Mouse (Mus musculus): ENCODE data around the gene Dapk2. TPM values are rescaled to one million over a fixed set of nuclear protein-coding genes. Genes with fewer than 3 reads are reported as not detected.

Gene Dapk2
- total and polyA plus RNA-seq, 2 experiments from 2014 or later, result 0.58 to 1.1 TPM

GRCm38 (mm10) chr9:66196561-66196960, 38.5 kb downstream of the Dapk2 start:
- Histone ChIP-seq H3K9ac (replicated peaks; ENCODE audit: low read length, poor library complexity, severe bottlenecking) (no peak overlapping the region), H3K36me3 (ENCODE audit: insufficient read depth, low read length) (no peaks in the 10 kb centered on the region), H3K9me3 (ENCODE audit: low read length) (no peaks in the 10 kb centered on the region), H3K27ac (ENCODE audit: low read depth, low read length) (no peak overlapping the region), H3K27me3 (ENCODE audit: insufficient read depth, low read length) (no peaks in the 10 kb centered on the region), H3K4me1 (ENCODE audit: insufficient read depth, low read length) (no peaks in the 10 kb centered on the region), H3K4me2 (ENCODE audit: low read depth, low read length, poor library complexity, severe bottlenecking) (no peak overlapping the region), H3K4me3 (ENCODE audit: low read depth, low read length) (no peak overlapping the region)
- DNase-seq (ENCODE audit: low spot score) (no peak), ATAC-seq (ENCODE audit: low FRiP score) (no peak)
- no peak for TF ChIP-seq CTCF (IDR thresholded peaks at IDR 0.05)
- 74% methylated on average over 3 of the region's 3 CpGs for WGBS

DNA sequence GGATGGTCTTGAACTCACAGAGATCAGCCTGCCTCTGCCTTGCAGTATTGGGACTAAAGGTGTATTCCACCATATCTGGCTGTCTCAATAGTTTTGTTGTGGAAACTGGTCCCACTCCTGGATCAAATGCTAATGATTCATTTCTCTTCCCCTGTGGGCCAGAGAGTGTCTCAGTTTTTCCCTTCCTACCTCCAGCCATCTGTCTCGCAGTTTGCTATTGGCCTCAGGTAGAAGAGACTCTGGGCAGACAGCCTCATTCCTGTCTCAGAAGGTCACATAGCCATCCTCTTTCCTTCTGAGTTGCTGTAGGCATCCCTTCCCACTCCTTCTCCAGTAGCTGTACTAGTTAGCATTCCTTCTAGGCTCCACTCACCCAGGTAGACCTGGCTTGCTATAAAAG, 40.5 kb downstream of the Dapk2 start:
- no peaks in the 10 kb centered on the region for H3K36me3 ChIP-seq (ENCODE audit: insufficient read depth, low read length)
- H3K4me1 ChIP-seq (ENCODE audit: insufficient read depth, low read length), result no peaks in the 10 kb centered on the region
- no peaks in the 10 kb centered on the region for H3K27me3 ChIP-seq (ENCODE audit: insufficient read depth, low read length)
- H3K27ac ChIP-seq (ENCODE audit: low read depth, low read length), result no peak overlapping the region
- 86% methylated on average over 1 of the region's 1 CpGs for WGBS
- H3K9me3 ChIP-seq (ENCODE audit: low read length), result no peaks in the 10 kb centered on the region
- ATAC-seq (ENCODE audit: low FRiP score), result no peak
- no peak for DNase-seq (ENCODE audit: low spot score)
- no peak for TF ChIP-seq CTCF (IDR thresholded peaks at IDR 0.05)
- H3K4me3 ChIP-seq (ENCODE audit: low read depth, low read length), result no peak overlapping the region
- no peak overlapping the region for H3K9ac ChIP-seq (replicated peaks; ENCODE audit: low read length, poor library complexity, severe bottlenecking)
- H3K4me2 ChIP-seq (ENCODE audit: low read depth, low read length, poor library complexity, severe bottlenecking), result no peak overlapping the region

DNA sequence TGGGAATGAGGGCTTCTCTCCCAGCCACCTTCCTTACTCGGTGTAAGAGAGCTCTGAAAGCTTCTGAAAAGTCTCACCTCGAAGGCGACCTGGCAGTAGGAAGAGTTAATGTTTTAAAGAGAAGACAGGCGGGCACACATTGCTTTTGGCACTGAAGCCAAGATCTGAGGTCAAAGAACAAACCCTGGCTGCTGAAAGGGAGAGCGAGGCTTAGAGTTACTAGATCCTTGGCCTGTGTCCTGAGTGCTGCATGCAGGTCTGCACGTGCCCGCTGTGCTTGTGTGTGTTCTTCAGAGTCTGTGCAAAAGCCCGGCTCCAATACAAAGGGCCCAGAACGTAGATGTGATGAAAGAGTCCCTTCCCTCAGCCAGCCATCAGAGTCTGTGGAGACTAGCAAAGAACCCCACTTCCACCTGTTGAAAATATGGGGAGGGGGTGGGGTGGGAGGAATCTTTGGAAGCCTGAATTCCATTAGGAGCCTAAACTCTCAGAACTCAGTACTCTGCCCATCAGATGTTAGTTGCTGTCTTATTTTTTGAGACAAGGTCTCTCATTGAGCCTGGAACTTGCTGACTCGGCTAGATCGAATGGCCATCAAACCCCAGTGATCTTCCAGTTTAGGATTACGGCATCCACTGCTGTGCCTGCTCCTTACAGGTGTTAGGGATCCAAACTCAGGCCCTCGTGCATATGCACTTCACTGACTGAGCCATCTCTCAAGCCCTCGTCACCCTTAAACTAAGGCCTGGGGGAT, 41.8 kb downstream of the Dapk2 start:
- H3K4me2 ChIP-seq (ENCODE audit: low read depth, low read length, poor library complexity, severe bottlenecking), result no peak overlapping the region
- H3K9me3 ChIP-seq (ENCODE audit: low read length), result no peaks in the 10 kb centered on the region
- H3K27me3 ChIP-seq (ENCODE audit: insufficient read depth, low read length), result no peaks in the 10 kb centered on the region
- no peak for DNase-seq (ENCODE audit: low spot score)
- ATAC-seq (ENCODE audit: low FRiP score), result no peak
- H3K9ac ChIP-seq (replicated peaks; ENCODE audit: low read length, poor library complexity, severe bottlenecking), result no peak overlapping the region
- H3K4me3 ChIP-seq (ENCODE audit: low read depth, low read length), result no peak overlapping the region
- H3K4me1 ChIP-seq (ENCODE audit: insufficient read depth, low read length), result no peaks in the 10 kb centered on the region
- 84% methylated on average over 14 of the region's 14 CpGs for WGBS
- TF ChIP-seq CTCF (IDR thresholded peaks at IDR 0.05), result no peak
- no peaks in the 10 kb centered on the region for H3K36me3 ChIP-seq (ENCODE audit: insufficient read depth, low read length)
- H3K27ac ChIP-seq (ENCODE audit: low read depth, low read length), result no peak overlapping the region

- no peak overlapping the region for H3K4me3 ChIP-seq (ENCODE audit: low read depth, low read length)
- H3K27me3 ChIP-seq (ENCODE audit: insufficient read depth, low read length), result no peaks in the 10 kb centered on the region
- 83% methylated on average over 5 of the region's 5 CpGs for WGBS
- ATAC-seq (ENCODE audit: low FRiP score) (no peak), DNase-seq (ENCODE audit: low spot score) (no peak)
- no peaks in the 10 kb centered on the region for H3K36me3 ChIP-seq (ENCODE audit: insufficient read depth, low read length)
- TF ChIP-seq CTCF (IDR thresholded peaks at IDR 0.05), result no peak
- H3K9me3 ChIP-seq (ENCODE audit: low read length), result no peaks in the 10 kb centered on the region
- no peak overlapping the region for H3K4me2 ChIP-seq (ENCODE audit: low read depth, low read length, poor library complexity, severe bottlenecking)
- H3K9ac ChIP-seq (replicated peaks; ENCODE audit: low read length, poor library complexity, severe bottlenecking), result no peak overlapping the region
- H3K4me1 ChIP-seq (ENCODE audit: insufficient read depth, low read length), result no peaks in the 10 kb centered on the region
- H3K27ac ChIP-seq (ENCODE audit: low read depth, low read length), result no peak overlapping the region
These were observed 42.4 kb downstream of the Dapk2 start for GRCm38 (mm10) chr9:66200411-66200789.

DNA sequence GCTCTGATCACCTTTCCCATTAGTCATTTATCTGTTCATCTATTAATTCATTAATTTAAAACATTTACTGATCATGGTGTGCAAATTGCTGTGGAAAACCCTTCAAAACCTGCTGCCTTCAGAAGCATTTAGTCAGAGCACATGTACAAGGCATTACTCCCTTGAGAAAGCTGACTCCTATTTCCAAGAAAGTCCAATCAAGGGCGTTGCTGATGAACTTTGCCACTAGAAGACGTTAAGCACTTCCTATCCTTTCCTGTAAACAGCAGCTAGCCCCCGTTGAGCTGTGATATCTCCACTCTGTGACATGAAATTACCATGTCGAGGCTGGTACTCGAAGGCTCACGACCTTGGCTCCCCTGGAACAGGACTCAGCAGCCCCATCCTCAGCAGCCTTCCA, 43.6 kb downstream of the Dapk2 start:
- WGBS, result 80% methylated on average over 6 of the region's 6 CpGs
- Histone ChIP-seq H3K4me3 (ENCODE audit: low read depth, low read length) (no peak overlapping the region), H3K4me2 (ENCODE audit: low read depth, low read length, poor library complexity, severe bottlenecking) (no peak overlapping the region), H3K27me3 (ENCODE audit: insufficient read depth, low read length) (no peaks in the 10 kb centered on the region), H3K4me1 (ENCODE audit: insufficient read depth, low read length) (no peaks in the 10 kb centered on the region), H3K9ac (replicated peaks; ENCODE audit: low read length, poor library complexity, severe bottlenecking) (no peak overlapping the region), H3K36me3 (ENCODE audit: insufficient read depth, low read length) (no peaks in the 10 kb centered on the region), H3K27ac (ENCODE audit: low read depth, low read length) (no peak overlapping the region), H3K9me3 (ENCODE audit: low read length) (no peaks in the 10 kb centered on the region)
- no peak for TF ChIP-seq CTCF (IDR thresholded peaks at IDR 0.05)
- DNase-seq (ENCODE audit: low spot score) (no peak), ATAC-seq (ENCODE audit: low FRiP score) (no peak)

- 82% methylated on average over 7 of the region's 7 CpGs for WGBS
- ATAC-seq (ENCODE audit: low FRiP score), result no peak
These were observed 44.4 kb downstream of the Dapk2 start for GRCm38 (mm10) chr9:66202463-66202862.

More at GRCm38 (mm10) chr9:66202463-66202862, 44.4 kb downstream of the Dapk2 start:
- Histone ChIP-seq H3K4me2 (ENCODE audit: low read depth, low read length, poor library complexity, severe bottlenecking) (no peak overlapping the region), H3K4me1 (ENCODE audit: insufficient read depth, low read length) (no peaks in the 10 kb centered on the region), H3K9me3 (ENCODE audit: low read length) (no peaks in the 10 kb centered on the region), H3K27me3 (ENCODE audit: insufficient read depth, low read length) (no peaks in the 10 kb centered on the region), H3K9ac (replicated peaks; ENCODE audit: low read length, poor library complexity, severe bottlenecking) (no peak overlapping the region), H3K27ac (ENCODE audit: low read depth, low read length) (no peak overlapping the region), H3K4me3 (ENCODE audit: low read depth, low read length) (no peak overlapping the region), H3K36me3 (ENCODE audit: insufficient read depth, low read length) (no peaks in the 10 kb centered on the region)
- TF ChIP-seq CTCF (IDR thresholded peaks at IDR 0.05), result no peak
- no peak for DNase-seq (ENCODE audit: low spot score)

Measured in midbrain, postnatal 0 days (tissue).